Mouse (Mus musculus) ES-E14 (cell line): ENCODE results near the gene Cul7. TPM values are rescaled to one million over a fixed set of nuclear protein-coding genes. Genes with fewer than 3 reads are reported as not detected.

Experiments used
- DNase-seq: peaks from one replicate; pipeline ENCODE4 v3.0.0-alpha.2; 2013; ENCODE audit warnings: low read depth, low spot score
- H3K27ac ChIP-seq: 2 replicates; pipeline ENCODE4 v1.5.1; 2012; ENCODE audit warnings: low read depth, mild to moderate bottlenecking, low read length, moderate library complexity, mixed read lengths; ENCODE audit not compliant: poor library complexity, insufficient read depth, severe bottlenecking
- H3K36me3 ChIP-seq: 2 replicates; pipeline ENCODE4 v1.6.1; 2012; ENCODE audit warnings: mild to moderate bottlenecking, low read length, moderate library complexity, mixed read lengths; ENCODE audit not compliant: control insufficient read depth, poor library complexity, insufficient read depth, severe bottlenecking
- H3K4me1 ChIP-seq, 2 experiments: fragments of 150-350 bp in 1 of 2; sonication (generic) in 1 of 2; 2 replicates each; pipeline ENCODE4 v1.6.1; 2012; ENCODE audit warnings: low read length in 2 of 2, mild to moderate bottlenecking in 1 of 2, mixed read lengths in 1 of 2; ENCODE audit not compliant: control insufficient read depth in 2 of 2, insufficient read depth in 2 of 2, poor library complexity in 1 of 2
- H3K4me3 ChIP-seq, 2 experiments: fragments of 150-350 bp in 1 of 2; sonication (generic) in 1 of 2; 2 replicates each; pipeline ENCODE4 v1.5.1; 2012; ENCODE audit warnings: low read length in 2 of 2, low read depth in 1 of 2, mild to moderate bottlenecking in 1 of 2, mixed read lengths in 1 of 2; ENCODE audit not compliant: insufficient read depth in 1 of 2, poor library complexity in 1 of 2, severe bottlenecking in 1 of 2
- H3K9ac ChIP-seq: 2 replicates; pipeline ENCODE4 v1.6.1; 2012; ENCODE audit warnings: low read depth, mild to moderate bottlenecking, low read length, mixed read lengths; ENCODE audit not compliant: poor library complexity, insufficient read depth, severe bottlenecking
- H3K9me3 ChIP-seq: fragments of 150-350 bp; sonication (generic); 2 replicates; pipeline ENCODE4 v1.6.1; 2012; ENCODE audit warnings: low read depth, mild to moderate bottlenecking, low read length; ENCODE audit not compliant: control insufficient read depth, insufficient read depth
- CHD2 ChIP-seq: IDR thresholded peaks from 2 replicates; pipeline ENCODE4 v1.6.1; 2014; ENCODE audit warnings: mild to moderate bottlenecking, low read depth, low read length, inconsistent platforms
- HCFC1 ChIP-seq: IDR thresholded peaks from 2 replicates; pipeline ENCODE4 v1.6.1; 2012; ENCODE audit warnings: low read length, inconsistent platforms, borderline replicate concordance; ENCODE audit not compliant: insufficient read depth
- MAFK ChIP-seq: IDR thresholded peaks from 2 replicates; pipeline ENCODE4 v1.6.1; 2014; ENCODE audit warnings: mild to moderate bottlenecking, low read depth, low read length, inconsistent platforms; ENCODE audit not compliant: insufficient read depth
- ZC3H11A ChIP-seq: IDR thresholded peaks from 2 replicates; pipeline ENCODE4 v1.6.1; 2012; ENCODE audit warnings: low read depth, mild to moderate bottlenecking, inconsistent platforms, low read length, borderline replicate concordance
- ZNF384 ChIP-seq: IDR thresholded peaks from 2 replicates; pipeline ENCODE4 v1.6.1; 2012; ENCODE audit warnings: low read depth, low read length, inconsistent platforms
- in situ Hi-C, 2 experiments: fragments of 600-800 bp; cut with MboI; formaldehyde crosslinking; loops; one replicate each; pipeline ENCODE4 v1.15.1; 2025; ENCODE audit warnings: low sequenced_read_pairs in 2 of 2, inconsistent platforms in 1 of 2; ENCODE audit not compliant: unreplicated experiment in 2 of 2
- total RNA-seq: library from RNA; depleted of rRNA; stranded (reverse); fragments of 300-350 nt; gene quantifications from 2 replicates; pipeline ENCODE4 v1.2.3, GENCODE M21; 2012; rRNA removed

The Cul7 gene
- 88.5 and 96.1 TPM in 2 replicates for total RNA-seq

- Histone ChIP-seq H3K36me3 (peaks cover 27% of the 10 kb centered on the region; the same call in 1 of the 2 replicates), H3K9me3 (no peaks in the 10 kb centered on the region), H3K4me3 (peak within 1 kb of the TSS; percentile 67 to 82), H3K27ac (peak within 1 kb of the TSS; percentile 33), H3K4me1 (peaks cover 10 to 15% of the 10 kb centered on the region in 2 experiments; a peak in 3 of 4 replicates), H3K9ac (peak within 1 kb of the TSS; percentile 63)
- peak; percentile 86 for DNase-seq
- in situ Hi-C loops, result no loop called here
- no peak for TF ChIP-seq ZC3H11A
- no peak for TF ChIP-seq CHD2
- TF ChIP-seq HCFC1, result no peak
- TF ChIP-seq MAFK, result no peak
- no peak for TF ChIP-seq ZNF384
Observed at GRCm38 (mm10) chr17:46650232-46651031, at the start of gene Cul7. Cul7 (plus strand) TSS chr17:46650337.

DNA sequence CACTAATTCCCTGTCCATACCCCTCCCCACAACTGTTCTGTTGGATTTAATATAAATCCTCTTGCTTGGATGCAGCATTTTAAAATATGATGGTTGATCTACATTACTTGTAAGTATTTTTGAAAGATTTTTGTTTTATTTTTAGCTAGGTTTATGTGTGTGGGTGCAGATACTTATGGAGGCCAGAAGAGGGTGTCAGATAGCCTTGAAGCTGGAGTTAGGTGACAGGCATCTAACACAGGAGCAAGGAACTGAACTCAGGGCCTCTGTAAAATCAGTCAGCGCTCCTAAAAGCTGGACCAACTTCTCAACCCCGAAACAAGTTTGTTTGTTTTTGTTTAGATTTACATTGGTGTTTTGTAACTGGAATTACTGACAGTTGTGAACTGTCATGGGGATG, 49.6 kb upstream of the Cul7 start:
- H3K36me3 ChIP-seq, result no peaks in the 10 kb centered on the region; the same call in 1 of the 2 replicates
- no peaks in the 10 kb centered on the region for H3K9me3 ChIP-seq
- H3K4me1 ChIP-seq, result peaks cover 0 to 16% of the 10 kb centered on the region in 2 experiments; a peak in 3 of 4 replicates
- DNase-seq, result no peak
- H3K9ac ChIP-seq, result no peak overlapping the region
- H3K4me3 ChIP-seq, result no peak overlapping the region
- in situ Hi-C loops, result no loop called here
- H3K27ac ChIP-seq, result no peak overlapping the region
- TF ChIP-seq HCFC1 (no peak), CHD2 (no peak), ZNF384 (peak; percentile 86), MAFK (no peak), ZC3H11A (0 out of 2 replicates have a peak, but pooled peaks have one; percentile 22)

GRCm38 (mm10) chr17:46602212-46602611, 47.9 kb upstream of the Cul7 start:
- Histone ChIP-seq H3K4me3 (peak overlapping the region in 1 of 2 experiments; percentile 15; a peak in 1 of 4 replicates), H3K9me3 (no peaks in the 10 kb centered on the region), H3K4me1 (peaks cover 2 to 16% of the 10 kb centered on the region in 2 experiments; a peak in 3 of 4 replicates), H3K36me3 (no peaks in the 10 kb centered on the region; the same call in 1 of the 2 replicates), H3K9ac (peak overlapping the region; percentile 53; the same call in 1 of the 2 replicates), H3K27ac (no peak overlapping the region)
- no peak for DNase-seq
- TF ChIP-seq MAFK (no peak), HCFC1 (no peak), ZC3H11A (no peak), ZNF384 (no peak), CHD2 (no peak)
- in situ Hi-C loops, result no loop called here

DNA sequence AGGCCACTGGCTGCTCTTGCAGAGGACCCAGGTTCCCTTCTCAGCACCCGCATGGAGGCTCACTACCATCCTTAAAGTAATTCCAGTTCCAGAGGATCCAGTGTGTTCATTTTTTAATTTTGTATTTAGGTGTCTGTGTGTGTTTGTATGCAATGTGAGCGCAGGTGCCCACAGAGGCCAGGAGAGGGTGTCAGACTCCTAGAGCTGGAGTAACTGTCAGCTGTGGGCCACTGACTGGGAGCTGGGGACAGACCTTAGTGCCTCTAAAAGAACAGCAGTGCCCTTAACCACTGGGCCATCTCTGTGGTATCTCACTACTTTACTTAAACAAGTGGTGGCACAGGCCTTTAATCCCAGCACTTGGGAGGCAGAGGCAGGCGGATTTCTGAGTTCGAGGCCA, 46.9 kb upstream of the Cul7 start:
- Histone ChIP-seq H3K36me3 (no peaks in the 10 kb centered on the region; the same call in 1 of the 2 replicates), H3K4me3 (no peak overlapping the region), H3K4me1 (peaks cover 4 to 21% of the 10 kb centered on the region in 2 experiments; a peak in 3 of 4 replicates), H3K9me3 (no peaks in the 10 kb centered on the region), H3K9ac (no peak overlapping the region), H3K27ac (no peak overlapping the region)
- in situ Hi-C loops, result no loop called here
- no peak for TF ChIP-seq MAFK
- TF ChIP-seq ZC3H11A, result no peak
- TF ChIP-seq ZNF384, result no peak
- no peak for TF ChIP-seq CHD2
- TF ChIP-seq HCFC1, result no peak
- DNase-seq, result no peak
